Mouse (Mus musculus): Measurements from ENCODE around the gene 4833439L19Rik. TPM values are rescaled to one million over a fixed set of nuclear protein-coding genes. Genes with fewer than 3 reads are reported as not detected.
"Not testable (repeated sequence)": the region's sequence is repeated elsewhere in the genome, so short reads cannot be mapped to it uniquely, and the experiment has no call there.

The 4833439L19Rik gene
- polyA plus RNA-seq (2017; shearing (Covaris generic)) = 10 to 100 TPM; 63.9 to 72.0 (median 71.8) TPM

DNA sequence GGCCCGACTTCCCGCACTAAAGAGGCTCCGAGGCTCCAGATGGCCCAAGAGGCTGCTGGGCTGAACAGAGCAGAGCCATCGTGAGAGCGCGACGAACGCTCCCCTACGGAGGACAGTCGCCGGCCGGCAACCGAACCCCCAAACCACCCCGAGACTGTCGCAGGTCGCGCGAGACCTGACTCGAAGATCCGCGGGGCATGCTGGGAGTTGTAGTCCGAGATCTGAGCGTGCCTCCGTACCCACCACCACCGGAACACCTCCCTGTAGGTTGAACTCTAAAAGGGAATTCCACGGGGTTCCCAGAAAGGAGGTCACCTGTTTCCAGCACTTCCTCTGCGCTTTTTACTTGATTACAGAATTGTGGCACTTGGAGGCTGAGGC is at the start of gene 4833439L19Rik:
Gene 4833439L19Rik (minus strand): TSS at position 235 of the 381 bp plus-strand sequence.
- ATAC-seq = peak; percentile 99

DNA sequence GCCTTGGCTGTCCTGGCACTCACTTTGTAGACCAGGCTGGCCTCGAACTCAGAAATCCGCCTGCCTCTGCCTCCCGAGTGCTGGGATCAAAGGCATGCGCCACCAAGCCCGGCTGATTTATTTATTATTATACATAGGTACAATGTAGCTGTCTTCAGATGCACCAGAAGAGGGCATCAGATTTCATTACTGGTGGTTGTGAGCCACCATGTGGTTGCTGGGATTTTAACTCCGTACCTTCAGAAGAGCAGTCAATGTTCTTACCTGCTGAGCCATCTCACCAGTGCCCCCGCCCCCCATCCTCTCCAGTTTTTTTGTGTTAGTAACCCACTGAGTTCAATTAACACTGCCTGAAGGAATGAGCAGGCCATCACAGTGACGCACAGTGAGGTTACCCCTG is 47.9 kb upstream of the 4833439L19Rik start:
- not testable (repeated sequence) for ATAC-seq

DNA sequence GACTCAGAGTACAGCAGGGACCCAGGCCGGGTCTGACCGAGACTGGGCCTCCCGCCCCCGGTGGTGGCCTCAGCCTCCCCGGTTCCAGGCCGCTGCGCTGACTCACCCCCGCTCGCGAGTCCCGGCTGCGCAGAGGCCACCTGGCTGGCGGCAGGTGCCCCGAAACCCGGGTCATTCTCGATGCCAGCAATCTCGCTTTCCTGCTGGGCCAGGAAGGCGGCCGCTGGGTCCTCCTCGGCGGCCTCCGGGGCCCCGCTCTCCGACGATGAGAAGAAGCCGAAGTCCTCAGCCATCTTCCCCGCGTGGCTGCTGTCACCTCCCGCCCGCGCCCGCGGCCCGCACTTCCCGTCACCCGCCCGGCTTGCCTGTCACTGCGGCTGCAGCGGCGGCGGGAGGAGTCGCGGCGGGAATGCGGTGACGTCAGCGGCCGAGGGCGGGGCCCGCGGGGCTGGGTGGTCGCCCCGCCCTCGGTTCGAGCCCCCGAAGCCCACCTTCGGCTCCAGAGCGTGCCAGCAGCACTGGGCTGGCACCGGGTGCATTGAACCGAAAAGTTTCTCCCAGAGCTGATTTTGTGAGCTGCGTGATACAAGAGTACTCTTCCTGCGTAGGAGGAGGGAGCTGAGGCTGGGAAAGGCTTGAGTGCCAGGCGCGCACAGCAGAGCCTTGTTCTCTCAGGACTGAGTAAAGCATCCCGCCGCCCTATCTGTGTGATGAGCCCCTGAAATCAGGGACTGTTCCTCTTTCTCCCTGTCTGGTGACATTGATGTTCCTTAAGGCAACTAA is 45.9 kb upstream of the 4833439L19Rik start, which contains the start of gene Cltb:
Gene Cltb (minus strand): TSS at position 373 of the 783 bp plus-strand sequence.
- ATAC-seq = peak; percentile 80

GRCm38 (mm10) chr13:54610613-54610971 is 45.4 kb upstream of the 4833439L19Rik start:
- ATAC-seq = no peak

GRCm38 (mm10) chr13:54609301-54609700 is 44.1 kb upstream of the 4833439L19Rik start:
- ATAC-seq = no peak

DNA sequence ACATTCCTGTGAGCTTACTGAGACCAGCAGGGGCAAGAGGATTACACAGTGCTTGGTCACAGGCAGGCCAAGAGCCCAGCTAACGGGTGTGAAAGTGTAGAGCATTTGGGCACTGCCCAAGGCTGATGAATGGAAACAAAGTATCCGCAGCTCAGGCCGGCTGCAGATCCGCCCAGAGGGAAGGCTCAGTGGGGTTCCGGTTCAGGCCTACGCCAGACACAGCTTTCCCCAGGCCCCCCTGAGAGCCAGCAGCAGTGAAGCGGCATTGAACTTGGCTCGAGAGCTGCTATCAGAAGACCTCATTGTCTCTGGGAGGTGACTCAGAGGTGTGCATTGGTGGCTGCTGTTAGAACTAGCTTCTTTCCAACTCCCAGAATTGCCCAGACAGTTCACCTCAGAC is 43.4 kb upstream of the 4833439L19Rik start:
- no peak for ATAC-seq

DNA sequence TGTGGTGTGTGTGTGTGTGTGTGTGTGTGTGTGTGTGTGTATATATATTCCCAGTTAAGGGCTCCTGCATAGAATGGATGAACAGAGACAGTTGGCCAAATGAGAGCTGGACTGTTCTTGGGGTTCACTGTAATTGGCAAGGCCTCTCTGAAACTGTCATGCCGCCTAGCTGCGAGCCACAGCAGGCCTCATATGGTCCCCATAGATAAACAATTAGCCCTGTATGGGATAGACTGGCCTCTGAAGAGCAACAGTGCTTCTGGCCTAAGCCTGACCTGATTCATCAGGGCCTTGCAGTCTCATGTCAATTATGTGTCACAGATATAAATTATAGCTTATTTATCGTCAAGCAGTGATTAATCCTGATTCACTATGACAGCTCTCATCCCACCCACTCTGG is 42.8 kb upstream of the 4833439L19Rik start:
- ATAC-seq = no peak

GRCm38 (mm10) chr13:54607204-54607603 is 42.0 kb upstream of the 4833439L19Rik start:
- no peak for ATAC-seq

- no peak for ATAC-seq
Observed at GRCm38 (mm10) chr13:54605426-54605825, 40.2 kb upstream of the 4833439L19Rik start.

DNA sequence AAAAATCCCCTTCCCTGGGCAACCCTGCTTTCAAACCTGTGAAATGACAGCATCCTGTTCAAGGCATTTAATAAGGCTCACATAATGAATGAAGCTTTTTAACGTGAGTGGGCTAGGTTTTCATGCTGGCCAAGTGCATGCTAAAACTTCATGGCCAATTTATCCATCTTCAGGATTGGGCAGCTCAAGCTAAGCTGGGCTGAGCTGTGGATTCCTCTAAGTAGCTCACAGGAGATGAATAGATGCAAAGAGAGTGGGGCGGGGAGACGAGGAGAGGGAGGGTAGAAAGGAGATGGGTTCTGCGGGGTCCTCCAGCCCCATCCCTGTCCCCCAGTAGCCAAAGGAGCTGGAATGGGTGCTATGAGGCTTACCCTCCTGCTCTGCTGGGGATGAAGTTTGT is 39.0 kb upstream of the 4833439L19Rik start:
- no peak for ATAC-seq

DNA sequence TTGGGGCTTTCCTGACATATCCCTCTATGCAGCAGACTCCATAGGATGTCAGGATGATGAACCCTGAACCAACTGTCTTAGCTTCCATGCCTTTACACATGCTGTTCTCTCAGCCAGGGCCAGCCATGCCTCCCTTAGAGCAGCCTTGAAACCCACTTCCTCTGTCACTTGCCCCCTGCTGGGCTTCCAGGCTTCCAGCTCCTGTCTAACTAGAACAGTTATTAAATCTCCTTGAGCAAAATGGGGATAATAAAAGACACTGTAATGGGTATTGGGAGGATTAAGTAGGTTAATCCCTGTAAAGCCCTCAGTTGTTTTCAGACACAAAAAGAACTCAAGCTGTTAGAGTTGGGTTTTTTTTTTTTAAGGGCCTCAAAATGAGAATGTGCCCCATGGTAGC is 38.3 kb upstream of the 4833439L19Rik start:
- no peak for ATAC-seq

DNA sequence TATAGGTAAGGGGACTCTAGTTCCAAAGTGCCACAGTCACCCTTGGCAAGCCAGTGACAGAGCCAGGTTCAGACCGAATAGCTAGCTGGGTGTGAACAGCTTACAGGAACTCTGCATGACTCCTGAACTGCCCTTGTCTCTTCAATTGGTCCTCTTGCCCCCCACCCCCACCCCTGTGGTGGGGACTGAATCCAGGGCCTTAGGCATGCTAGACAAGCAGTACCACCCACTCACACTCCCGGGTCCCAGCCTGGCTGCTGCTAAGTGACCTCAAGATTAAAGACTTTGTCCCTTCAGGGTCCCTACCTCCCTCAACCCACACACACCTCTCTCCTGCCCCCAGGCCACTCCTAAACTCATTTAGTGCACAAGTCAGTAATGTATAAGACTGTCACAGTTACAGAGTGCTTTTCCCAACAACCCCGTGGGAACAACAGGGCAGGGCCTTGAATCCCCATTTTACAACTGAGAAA is 37.4 kb upstream of the 4833439L19Rik start:
- no peak for ATAC-seq

DNA sequence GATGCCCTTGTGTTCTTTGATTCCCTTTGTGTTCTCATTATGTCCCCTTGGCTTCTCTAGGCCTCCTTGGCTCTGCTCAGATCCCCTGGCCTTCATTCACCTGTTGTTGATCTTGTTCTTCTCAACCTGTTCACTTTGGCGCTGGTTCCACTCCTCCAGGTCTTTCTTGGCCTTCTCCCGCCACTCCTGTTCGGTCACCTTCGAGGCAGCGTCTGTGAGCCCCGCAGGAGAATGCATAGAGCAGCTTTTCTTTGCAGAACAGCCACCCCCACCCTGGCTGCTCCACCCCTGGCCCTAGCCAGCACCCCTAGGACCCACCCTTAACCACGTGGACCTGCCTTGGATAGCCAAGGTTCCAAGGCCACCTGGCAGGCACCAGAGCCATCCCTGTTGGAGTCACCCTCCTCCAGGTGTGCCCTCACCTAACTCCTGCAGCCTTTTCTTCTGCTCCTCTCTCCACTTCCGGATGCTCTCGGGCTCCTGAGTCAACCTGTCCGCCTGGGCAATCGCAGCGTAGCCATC is 33.4 kb upstream of the 4833439L19Rik start:
- ATAC-seq = no peak

GRCm38 (mm10) chr13:54596870-54597269 is 31.6 kb upstream of the 4833439L19Rik start:
- ATAC-seq = no peak

DNA sequence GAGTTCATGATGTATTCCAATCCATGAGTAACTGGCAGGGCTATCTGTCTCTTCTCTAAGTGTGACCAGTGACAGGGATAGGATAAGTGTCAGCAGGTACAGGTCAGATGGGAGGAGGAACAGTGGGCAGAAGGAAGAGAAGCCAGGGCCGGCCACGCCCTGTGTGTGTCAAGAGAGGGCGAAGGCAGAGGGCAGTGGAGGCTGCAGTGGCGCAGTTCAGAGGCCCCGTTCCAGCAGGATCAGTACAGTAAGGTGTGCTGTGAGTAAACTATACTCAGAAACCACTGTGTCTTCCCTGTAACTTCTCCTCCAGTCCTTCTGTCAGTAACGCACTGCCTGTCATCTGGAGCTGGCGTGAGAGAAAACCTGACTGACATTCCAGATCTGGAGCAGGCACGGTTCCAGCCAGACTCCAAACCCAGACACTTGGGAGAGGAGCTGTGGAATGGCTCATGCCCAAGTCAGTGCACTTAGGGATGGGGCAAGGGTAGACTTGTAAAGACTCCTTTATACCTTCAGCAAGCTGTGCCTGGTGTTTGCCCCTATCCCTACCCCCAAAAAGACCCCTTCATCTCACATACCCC is 31.0 kb upstream of the 4833439L19Rik start:
- ATAC-seq = no peak

GRCm38 (mm10) chr13:54593617-54594016 is 28.4 kb upstream of the 4833439L19Rik start:
- no peak for ATAC-seq

DNA sequence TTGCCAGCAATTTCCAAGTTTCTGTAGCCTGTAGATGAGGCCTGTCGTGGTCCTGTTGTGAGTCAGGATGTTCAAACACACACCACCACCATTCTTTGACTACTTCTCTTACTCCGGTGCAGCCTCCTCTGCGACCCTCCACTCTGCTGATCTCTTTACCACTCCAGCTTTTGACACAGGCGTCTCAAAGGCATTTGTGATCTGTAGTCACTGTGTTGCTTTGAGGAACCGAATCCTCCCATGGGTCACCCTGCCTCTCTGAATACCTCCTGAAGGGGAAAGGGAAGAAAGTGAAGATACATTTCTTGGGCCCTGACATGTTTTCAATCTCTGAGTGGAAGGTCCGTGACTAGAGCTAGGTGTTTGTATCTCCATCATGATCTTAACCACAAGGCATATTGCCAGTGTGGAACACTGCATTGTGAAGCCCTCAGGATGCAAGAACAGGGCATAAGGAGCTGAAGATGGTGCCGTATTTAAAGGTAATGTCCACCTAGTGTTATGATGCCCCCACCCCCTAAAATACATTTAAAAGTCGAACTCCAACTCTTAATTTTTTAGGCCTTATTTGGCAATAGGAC is 26.6 kb upstream of the 4833439L19Rik start:
- no peak for ATAC-seq

GRCm38 (mm10) chr13:54589996-54590951 is 25.0 kb upstream of the 4833439L19Rik start, which contains the start of the genes Nop16 and Higd2a:
Nop16 (minus strand) TSS chr13:54590090.
Higd2a (plus strand) TSS chr13:54590207.
- peak; percentile 96 for ATAC-seq

- peak; percentile 11 for ATAC-seq
Observed at GRCm38 (mm10) chr13:54589414-54589995, 24.3 kb upstream of the 4833439L19Rik start.

GRCm38 (mm10) chr13:54585831-54586230 is 20.6 kb upstream of the 4833439L19Rik start:
- ATAC-seq = no peak

- no peak for ATAC-seq
Observed at GRCm38 (mm10) chr13:54582860-54583259, 17.6 kb upstream of the 4833439L19Rik start.

- no peak for ATAC-seq
Observed at GRCm38 (mm10) chr13:54582126-54582525, 16.9 kb upstream of the 4833439L19Rik start.
